Mouse (Mus musculus): ENCODE results near the gene Scai.

Gene Scai

GRCm38 (mm10) chr2:39190561-39191056 lies at the start of gene Scai:
TSS of gene Scai (minus strand) at chr2:39190734.
- DNase-seq (ENCODE audit: low spot score): peak; percentile 99

- no peak for DNase-seq (ENCODE audit: low spot score)
Measured at GRCm38 (mm10) chr2:39226731-39227130, 36.2 kb upstream of the Scai start.

- peak; percentile 97 for DNase-seq (ENCODE audit: low spot score)
Measured at GRCm38 (mm10) chr2:39226019-39226640, 35.6 kb upstream of the Scai start, which contains the start of gene Ppp6c. TSS of gene Ppp6c (minus strand) at chr2:39226451.

- DNase-seq (ENCODE audit: low spot score): peak; percentile 16
Measured at GRCm38 (mm10) chr2:39225331-39226018, 34.9 kb upstream of the Scai start.

GRCm38 (mm10) chr2:39224621-39225020 lies 34.1 kb upstream of the Scai start:
- no peak for DNase-seq (ENCODE audit: low spot score)

GRCm38 (mm10) chr2:39220010-39220409 lies 29.5 kb upstream of the Scai start:
- no peak for DNase-seq (ENCODE audit: low spot score)

- DNase-seq (ENCODE audit: low spot score): no peak
Measured at GRCm38 (mm10) chr2:39219034-39219433, 28.5 kb upstream of the Scai start.

GRCm38 (mm10) chr2:39217150-39217549 lies 26.6 kb upstream of the Scai start:
- DNase-seq (ENCODE audit: low spot score): no peak

- DNase-seq (ENCODE audit: low spot score): no peak
Measured at GRCm38 (mm10) chr2:39210738-39211137, 20.2 kb upstream of the Scai start.

- no peak for DNase-seq (ENCODE audit: low spot score)
Measured at GRCm38 (mm10) chr2:39203359-39203758, 12.8 kb upstream of the Scai start.

- no peak for DNase-seq (ENCODE audit: low spot score)
Measured at GRCm38 (mm10) chr2:39194809-39195208, 4.3 kb upstream of the Scai start.

- no peak for DNase-seq (ENCODE audit: low spot score)
Measured at GRCm38 (mm10) chr2:39189961-39190560, 473 bp downstream of the Scai start.

GRCm38 (mm10) chr2:39185942-39186341 lies 4.6 kb downstream of the Scai start:
- DNase-seq (ENCODE audit: low spot score): no peak

GRCm38 (mm10) chr2:39183587-39183986 lies 6.9 kb downstream of the Scai start:
- DNase-seq (ENCODE audit: low spot score): no peak

GRCm38 (mm10) chr2:39160996-39161395 lies 29.5 kb downstream of the Scai start:
- DNase-seq (ENCODE audit: low spot score): no peak

GRCm38 (mm10) chr2:39157916-39158315 lies 32.6 kb downstream of the Scai start:
- DNase-seq (ENCODE audit: low spot score): no peak

GRCm38 (mm10) chr2:39156821-39157220 lies 33.7 kb downstream of the Scai start:
- no peak for DNase-seq (ENCODE audit: low spot score)

GRCm38 (mm10) chr2:39150943-39151342 lies 39.6 kb downstream of the Scai start:
- no peak for DNase-seq (ENCODE audit: low spot score)

GRCm38 (mm10) chr2:39148075-39148474 lies 42.5 kb downstream of the Scai start:
- DNase-seq (ENCODE audit: low spot score): no peak

GRCm38 (mm10) chr2:39146469-39146868 lies 44.1 kb downstream of the Scai start:
- DNase-seq (ENCODE audit: low spot score): no peak

GRCm38 (mm10) chr2:39142357-39142948 lies 48.1 kb downstream of the Scai start:
- DNase-seq (ENCODE audit: low spot score): no peak

- no peak for DNase-seq (ENCODE audit: low spot score)
Measured at GRCm38 (mm10) chr2:39140586-39141455, 49.7 kb downstream of the Scai start.

Data from retina, embryonic 14.5 days (tissue).